Mouse (Mus musculus) hindbrain, embryonic 16.5 days (tissue): ENCODE results near the gene Zfp384. TPM values are rescaled to one million over a fixed set of nuclear protein-coding genes. Genes with fewer than 3 reads are reported as not detected.
A peak's percentile ranks its signal among the peaks of the same experiment; 100 is the strongest.

Experiments
- ATAC-seq: fragments of 200-750 bp; cut with Nextera tagmentation; 2 replicates; pipeline ENCODE4 v1.8.0; 2017; ENCODE audit warnings: moderate TSS enrichment, moderate library complexity
- H3K27ac ChIP-seq: fragments of 300-500 bp; sonication (generic); 2 replicates; pipeline ENCODE4 v1.5.1; 2014; ENCODE audit warnings: low read depth, mild to moderate bottlenecking, control low read depth, low read length, moderate library complexity
- H3K27me3 ChIP-seq: fragments of 300-500 bp; sonication (generic); replicated peaks from 2 replicates; pipeline ENCODE4 v1.6.1; 2014; ENCODE audit warnings: low read length; ENCODE audit not compliant: control insufficient read depth, insufficient read depth
- H3K36me3 ChIP-seq: fragments of 300-500 bp; sonication (generic); 2 replicates; pipeline ENCODE4 v1.6.1; 2014; ENCODE audit warnings: mild to moderate bottlenecking, low read length, moderate library complexity, mixed read lengths; ENCODE audit not compliant: control insufficient read depth, insufficient read depth
- H3K4me1 ChIP-seq: fragments of 300-500 bp; sonication (generic); 2 replicates; pipeline ENCODE4 v1.6.1; 2014; ENCODE audit warnings: low read depth, low read length; ENCODE audit not compliant: control insufficient read depth, insufficient read depth
- H3K4me2 ChIP-seq: fragments of 300-500 bp; sonication (generic); 2 replicates; pipeline ENCODE4 v1.6.1; 2014; ENCODE audit warnings: mild to moderate bottlenecking, low read length, control low read depth, moderate library complexity
- H3K4me3 ChIP-seq: fragments of 300-500 bp; sonication (generic); 2 replicates; pipeline ENCODE4 v1.5.1; 2014; ENCODE audit warnings: mild to moderate bottlenecking, low read length, control low read depth, moderate library complexity
- H3K9ac ChIP-seq: fragments of 300-500 bp; sonication (generic); 2 replicates; pipeline ENCODE4 v1.6.1; 2014; ENCODE audit warnings: low read depth, mild to moderate bottlenecking, control low read depth, low read length, moderate library complexity
- H3K9me3 ChIP-seq: fragments of 300-500 bp; sonication (generic); 2 replicates; pipeline ENCODE4 v1.6.1; 2014; ENCODE audit warnings: mild to moderate bottlenecking, low read length, moderate library complexity; ENCODE audit not compliant: control insufficient read depth
- WGBS: fragments of 180-500 bp; shearing (Covaris S2); extraction: QIAGEN DNeasy Blood & Tissue Kit; methylation state at CpG from one replicate; pipeline ENCODE4 v1.1.7; 2014; 5-methylcytosine and 5-hydroxymethylcytosine counted together
- polyA plus RNA-seq: library from polyadenylated mRNA; unstranded; fragments of >200 nt; fragmentation: Nextera tagmentation; extraction: Ambion mirVana; gene quantifications from 2 replicates; pipeline ENCODE4 v1.2.1, GENCODE M21; 2015

Zfp384 gene
- polyA plus RNA-seq, result 11.6 and 15.2 TPM in 2 replicates

DNA sequence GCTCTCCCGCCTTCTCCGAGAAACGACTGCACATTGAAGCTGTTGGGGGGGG, at the start of gene Zfp384:
Zfp384 (plus strand) TSS at position 17 of the 52 bp plus-strand sequence.
- H3K9me3 ChIP-seq, result no peaks in the 10 kb centered on the region
- H3K36me3 ChIP-seq, result no peaks in the 10 kb centered on the region; the same call in 1 of the 2 replicates
- H3K27me3 ChIP-seq, result no peaks in the 10 kb centered on the region
- H3K4me1 ChIP-seq, result peaks cover 17% of the 10 kb centered on the region
- peak within 1 kb of the TSS; percentile 79 for H3K4me2 ChIP-seq
- H3K9ac ChIP-seq, result peak within 1 kb of the TSS; percentile 96
- no peak for ATAC-seq
- WGBS, result 0% methylated on average over 3 of the region's 3 CpGs
- peak within 1 kb of the TSS; percentile 87 for H3K4me3 ChIP-seq
- H3K27ac ChIP-seq, result peak within 1 kb of the TSS; percentile 100

DNA sequence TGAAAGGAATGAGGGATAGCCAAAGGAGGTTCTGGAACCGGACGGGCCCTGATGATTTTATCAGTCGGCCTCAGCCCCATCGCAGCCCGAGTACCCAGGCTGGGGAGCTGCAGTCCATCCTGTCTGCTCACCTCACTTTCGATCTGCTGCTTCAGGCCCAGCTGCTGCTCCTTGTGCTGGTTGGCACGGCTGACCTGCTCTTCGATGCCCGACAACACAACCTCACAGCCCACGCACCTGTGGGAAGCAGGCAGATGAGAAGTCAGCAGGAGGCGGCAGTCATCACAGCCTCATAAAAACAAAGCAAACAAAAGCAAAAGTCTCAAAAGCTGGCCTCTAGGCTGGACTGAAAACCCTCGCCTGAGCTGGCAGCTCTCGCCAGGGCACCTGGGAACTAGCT, 49.0 kb upstream of the Zfp384 start:
- Histone ChIP-seq H3K4me1 (peaks cover 8% of the 10 kb centered on the region), H3K27me3 (no peaks in the 10 kb centered on the region), H3K4me3 (no peak overlapping the region), H3K9me3 (no peaks in the 10 kb centered on the region), H3K4me2 (no peak overlapping the region), H3K27ac (no peak overlapping the region), H3K9ac (no peak overlapping the region), H3K36me3 (peaks cover 25% of the 10 kb centered on the region)
- 92% methylated on average over 13 of the region's 13 CpGs for WGBS
- ATAC-seq, result no peak

DNA sequence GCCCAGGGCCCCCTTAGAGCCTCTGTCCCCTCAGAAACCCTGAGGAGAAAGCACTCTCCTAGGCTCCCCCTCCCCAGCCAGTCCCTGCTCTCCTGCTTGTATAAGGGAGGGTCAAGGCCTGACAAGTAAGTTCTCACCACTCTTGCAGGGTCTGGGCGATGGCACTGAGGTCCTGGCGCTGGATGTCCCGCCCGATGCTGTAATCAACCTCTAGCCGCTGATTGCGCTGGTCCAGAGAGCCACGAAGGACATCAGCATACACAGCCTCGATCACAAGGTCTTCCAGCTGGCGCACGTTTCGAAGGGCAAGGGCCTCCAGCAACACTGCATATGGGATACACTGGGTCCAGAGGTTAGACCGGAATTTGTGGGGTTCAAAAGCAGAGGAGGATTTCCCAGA, 47.9 kb upstream of the Zfp384 start:
- ATAC-seq, result no peak
- Histone ChIP-seq H3K9me3 (no peaks in the 10 kb centered on the region), H3K4me3 (no peak overlapping the region), H3K4me1 (peaks cover 8% of the 10 kb centered on the region), H3K27ac (no peak overlapping the region), H3K27me3 (no peaks in the 10 kb centered on the region), H3K36me3 (peaks cover 25% of the 10 kb centered on the region), H3K9ac (no peak overlapping the region; the same call in 1 of the 2 replicates), H3K4me2 (no peak overlapping the region)
- 96% methylated on average over 12 of the region's 12 CpGs for whole genome bisulfite sequencing

DNA sequence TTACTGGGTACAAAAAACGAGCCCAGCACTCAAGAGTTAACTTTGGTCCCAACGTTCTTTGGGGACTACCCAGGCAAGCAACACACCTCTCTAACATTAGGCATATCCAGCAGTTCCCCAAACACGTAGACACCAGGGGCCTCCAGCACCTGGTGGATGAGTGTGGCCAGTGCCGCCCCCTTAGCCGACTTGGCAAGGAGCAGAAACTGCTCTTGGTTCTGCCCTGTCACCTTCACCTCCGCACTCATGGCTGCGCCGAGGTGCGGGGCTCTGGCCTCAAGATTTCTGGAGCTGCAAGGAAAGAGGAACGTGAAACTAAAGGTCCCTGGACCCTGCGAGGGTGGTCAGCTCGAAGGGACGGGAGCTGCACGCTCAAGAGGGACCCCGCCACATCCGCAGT, 44.3 kb upstream of the Zfp384 start:
- Histone ChIP-seq H3K9ac (peak overlapping the region; percentile 89), H3K4me3 (peak overlapping the region; percentile 58), H3K4me1 (peaks cover 14% of the 10 kb centered on the region), H3K36me3 (peaks cover 6% of the 10 kb centered on the region), H3K9me3 (no peaks in the 10 kb centered on the region), H3K4me2 (peak overlapping the region; percentile 96), H3K27me3 (no peaks in the 10 kb centered on the region), H3K27ac (peak overlapping the region; percentile 92)
- ATAC-seq, result peak; percentile 24; the same call in 1 of the 2 replicates
- WGBS, result 44% methylated on average over 16 of the region's 16 CpGs

DNA sequence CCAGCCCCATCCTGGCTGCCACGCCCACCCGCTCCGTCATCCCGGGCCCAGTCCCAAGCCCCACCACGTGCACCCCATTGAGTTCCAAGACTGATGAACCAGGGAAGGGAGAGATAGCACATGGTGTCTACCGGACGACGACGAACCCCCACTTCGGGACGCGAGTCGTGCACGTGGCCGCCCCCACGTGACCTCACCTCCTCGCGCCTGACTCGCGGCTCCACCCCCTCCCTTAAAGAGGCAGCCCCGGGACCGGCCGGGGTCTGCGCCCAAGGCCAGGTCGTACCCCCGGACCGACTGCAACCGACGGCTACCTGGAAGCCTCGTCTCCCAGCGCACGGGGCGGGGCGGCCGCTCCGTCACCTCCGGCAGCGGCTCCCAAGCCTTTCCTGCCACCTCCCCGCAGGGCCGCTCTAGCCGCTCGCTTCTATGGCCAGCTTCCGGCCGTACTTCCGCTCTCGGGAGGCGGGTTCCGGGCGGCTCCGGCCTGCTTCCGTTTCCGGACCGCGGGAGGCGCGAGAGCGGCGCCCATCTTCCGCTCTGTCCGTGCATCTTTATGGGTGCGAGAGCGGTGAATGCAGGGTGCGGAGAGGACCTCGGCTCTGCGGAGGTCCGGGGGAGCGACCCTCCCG, 43.7 kb upstream of the Zfp384 start, which contains the start of gene Cops7a:
Cops7a (minus strand) TSS at position 451 of the 632 bp plus-strand sequence.
- Histone ChIP-seq H3K9ac (peak within 1 kb of the TSS; percentile 89), H3K4me1 (peaks cover 14% of the 10 kb centered on the region), H3K4me2 (peak within 1 kb of the TSS; percentile 96), H3K27me3 (no peaks in the 10 kb centered on the region), H3K27ac (peak within 1 kb of the TSS; percentile 92), H3K36me3 (peaks cover 2% of the 10 kb centered on the region; the same call in 1 of the 2 replicates), H3K4me3 (peak within 1 kb of the TSS; percentile 58), H3K9me3 (no peaks in the 10 kb centered on the region)
- ATAC-seq, result peak; percentile 97
- under 1% methylated on average over 57 of the region's 68 CpGs for WGBS

DNA sequence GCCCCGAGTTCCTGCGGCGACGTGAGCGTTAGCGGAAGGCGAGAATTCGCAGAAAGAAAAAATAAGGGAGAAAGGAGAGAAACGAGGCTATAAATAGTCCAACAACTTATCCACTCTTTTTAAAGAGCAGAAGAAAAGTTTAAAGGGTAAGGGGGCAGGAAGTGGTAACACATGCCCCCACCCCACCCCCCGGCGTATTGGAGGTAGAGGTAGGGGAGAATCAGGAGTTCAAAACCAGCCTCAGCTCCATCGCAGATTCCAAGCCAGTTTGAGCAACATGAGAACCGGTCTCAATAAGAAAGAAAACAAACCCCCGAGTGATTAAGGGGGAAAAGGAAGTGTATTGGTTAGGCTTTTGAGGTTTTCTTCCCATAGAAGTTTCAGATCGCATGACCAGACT, 43.2 kb upstream of the Zfp384 start:
- ATAC-seq, result 0 out of 2 replicates have a peak, but pooled peaks have one; percentile 1
- WGBS, result 14% methylated on average over 15 of the region's 15 CpGs

DNA sequence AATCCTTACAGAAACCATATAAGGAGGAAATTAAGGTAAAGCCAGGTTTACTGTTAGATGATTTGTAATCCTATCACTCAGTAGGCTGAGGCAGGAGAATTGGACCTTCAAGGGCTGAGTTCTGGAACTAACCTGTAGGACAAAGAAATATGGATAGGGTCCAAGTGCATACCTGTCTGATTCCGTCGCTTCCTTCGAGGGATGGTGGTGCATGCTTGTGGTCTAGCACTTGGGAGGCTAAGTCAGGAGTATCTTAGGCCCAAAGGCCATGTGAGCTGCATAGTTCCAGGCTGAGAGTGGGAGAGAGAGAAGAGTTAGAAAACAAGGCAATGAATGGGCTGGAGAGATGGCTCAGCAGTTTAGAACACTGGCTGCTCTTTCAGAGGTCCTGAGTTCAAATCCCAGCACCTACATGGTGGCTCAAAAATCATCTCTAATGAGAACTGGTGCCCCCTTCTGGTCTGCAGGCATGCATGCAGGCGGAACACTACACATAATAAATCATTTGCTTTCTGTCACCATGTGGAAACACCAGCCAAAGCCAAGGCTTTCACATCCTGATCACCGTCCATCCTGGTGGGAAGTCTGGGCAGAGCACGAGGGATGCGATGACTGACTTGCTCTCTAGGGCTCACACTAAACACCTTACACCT, 42.4 kb upstream of the Zfp384 start:
- Histone ChIP-seq H3K36me3 (no peaks in the 10 kb centered on the region; the same call in 1 of the 2 replicates), H3K9ac (no peak overlapping the region), H3K4me1 (peaks cover 14% of the 10 kb centered on the region), H3K4me3 (peak overlapping the region; percentile 58; the same call in 1 of the 2 replicates), H3K27ac (no peak overlapping the region), H3K27me3 (no peaks in the 10 kb centered on the region), H3K9me3 (no peaks in the 10 kb centered on the region), H3K4me2 (peak overlapping the region; percentile 96)
- WGBS, result 97% methylated on average over 7 of the region's 7 CpGs
- ATAC-seq, result no peak

More for the DNA sequence above, 43.2 kb upstream of the Zfp384 start:
- H3K36me3 ChIP-seq, result peaks cover 2% of the 10 kb centered on the region; the same call in 1 of the 2 replicates
- H3K4me2 ChIP-seq, result peak overlapping the region; percentile 96
- H3K4me1 ChIP-seq, result peaks cover 14% of the 10 kb centered on the region
- H3K27ac ChIP-seq, result peak overlapping the region; percentile 92
- H3K9me3 ChIP-seq, result no peaks in the 10 kb centered on the region
- peak overlapping the region; percentile 58 for H3K4me3 ChIP-seq
- H3K27me3 ChIP-seq, result no peaks in the 10 kb centered on the region
- H3K9ac ChIP-seq, result peak overlapping the region; percentile 89

DNA sequence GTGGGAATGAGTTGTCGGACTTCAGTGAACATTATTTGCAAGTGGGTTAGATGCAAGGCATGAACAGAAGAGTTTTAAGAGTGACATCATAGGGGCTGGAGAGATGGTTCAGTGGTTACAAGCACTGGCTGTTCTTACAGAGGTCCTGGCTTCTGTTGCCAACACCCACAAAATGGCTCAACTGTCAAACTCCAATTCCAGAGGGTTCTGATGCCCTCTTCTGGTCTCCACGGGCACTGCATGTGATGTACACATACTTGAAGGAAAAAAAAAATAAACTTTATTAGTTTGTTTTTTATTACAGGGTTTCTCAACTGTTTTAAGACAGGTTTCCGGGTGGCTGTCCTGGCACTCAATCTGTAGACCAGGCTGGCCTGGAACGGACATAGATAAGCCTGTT, 41.2 kb upstream of the Zfp384 start:
- 74% methylated on average over 4 of the region's 4 CpGs for WGBS
- no peak overlapping the region for H3K9ac ChIP-seq
- peaks cover 14% of the 10 kb centered on the region for H3K4me1 ChIP-seq
- H3K36me3 ChIP-seq, result no peaks in the 10 kb centered on the region
- no peaks in the 10 kb centered on the region for H3K9me3 ChIP-seq
- no peaks in the 10 kb centered on the region for H3K27me3 ChIP-seq
- no peak overlapping the region for H3K4me3 ChIP-seq
- no peak overlapping the region for H3K4me2 ChIP-seq
- H3K27ac ChIP-seq, result no peak overlapping the region
- no peak for ATAC-seq

DNA sequence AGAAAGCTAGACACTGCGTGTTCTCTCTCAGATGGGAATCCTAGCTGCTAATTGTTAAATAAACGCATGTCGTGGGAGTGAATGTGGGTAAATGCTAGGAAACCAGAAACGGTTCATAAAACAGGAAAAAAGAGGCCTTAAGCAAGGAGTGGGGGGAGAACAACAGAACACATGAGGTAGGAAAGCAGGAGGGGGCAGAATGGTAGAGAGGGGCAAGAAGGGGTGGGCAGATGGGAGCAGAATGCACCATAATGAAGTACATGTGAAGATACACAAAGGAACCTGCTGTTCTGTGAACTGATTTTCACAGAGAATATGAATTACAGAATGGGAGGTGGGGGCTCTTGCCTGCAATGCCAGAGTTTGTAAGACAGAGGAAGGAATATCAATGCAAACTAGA, 16.7 kb upstream of the Zfp384 start:
- Histone ChIP-seq H3K4me3 (no peak overlapping the region), H3K4me2 (no peak overlapping the region), H3K36me3 (no peaks in the 10 kb centered on the region), H3K9ac (no peak overlapping the region), H3K4me1 (peaks cover 4% of the 10 kb centered on the region), H3K9me3 (peaks cover 4% of the 10 kb centered on the region; the same call in 1 of the 2 replicates), H3K27me3 (no peaks in the 10 kb centered on the region), H3K27ac (no peak overlapping the region; the same call in 1 of the 2 replicates)
- ATAC-seq, result no peak
- 64% methylated on average over 4 of the region's 4 CpGs for WGBS
